Mouse (Mus musculus) ES-Bruce4 (cell line): ENCODE results near the gene Cpb1.

Experiments
- CTCF ChIP-seq: IDR thresholded peaks from one replicate; pipeline ENCODE4 v1.8.1; 2011; ENCODE audit warnings: low read depth, low read length
- EP300 ChIP-seq: IDR thresholded peaks from 2 replicates; pipeline ENCODE4 v1.6.1; 2011; ENCODE audit warnings: low read depth, low read length; ENCODE audit not compliant: insufficient read depth
- POLR2A ChIP-seq: IDR thresholded peaks from one replicate; pipeline ENCODE4 v1.8.1; 2011; ENCODE audit warnings: low read length; ENCODE audit not compliant: insufficient read depth

- TF ChIP-seq CTCF (no peak), EP300 (no peak), POLR2A (no peak)
These were observed at the start of gene Cpb1 for GRCm38 (mm10) chr3:20275633-20276032.
